Mouse (Mus musculus): ENCODE data around the gene Taf1d. TPM values are rescaled to one million over a fixed set of nuclear protein-coding genes. Genes with fewer than 3 reads are reported as not detected.

Gene Taf1d
- total and polyA plus RNA-seq, 3 experiments: 298 to 860 (median 548) TPM

- Histone ChIP-seq H3K79me2 (ENCODE audit: control insufficient read depth, insufficient read depth, low read length, poor library complexity) (peaks cover 51% of the 10 kb centered on the region), H3K4me3 (ENCODE audit: control insufficient read depth in 1 of 2, insufficient read depth in 1 of 2, low read depth in 2 of 2, low read length in 2 of 2) (peak overlapping the region in 1 of 2 experiments; percentile 2; a peak in 2 of 4 replicates), H3K27ac (ENCODE audit: control insufficient read depth, low read depth, low read length) (peak overlapping the region; percentile 40; the same call in 1 of the 2 replicates), H3K9ac (ENCODE audit: control insufficient read depth, low read depth, low read length, poor library complexity, severe bottlenecking) (peak overlapping the region; percentile 90), H3K36me3 (ENCODE audit: control insufficient read depth in 1 of 2, insufficient read depth in 2 of 2, low read length in 2 of 2) (peaks cover 75% of the 10 kb centered on the region in 2 experiments), H3K4me1 (ENCODE audit: control insufficient read depth in 1 of 2, insufficient read depth in 2 of 2, low read length in 2 of 2) (peaks cover 9 to 21% of the 10 kb centered on the region in 2 experiments), H3K27me3 (ENCODE audit: control insufficient read depth in 1 of 2, insufficient read depth in 2 of 2, low read length in 2 of 2) (no peaks in the 10 kb centered on the region), H3K9me3 (replicated peaks; ENCODE audit: insufficient read depth, low read length) (no peaks in the 10 kb centered on the region)
- TF ChIP-seq UBTF (IDR thresholded peaks at IDR 0.05; ENCODE audit: borderline replicate concordance, insufficient read depth, low read depth, low read length) (no peak), MAFK (IDR thresholded peaks at IDR 0.05; ENCODE audit: borderline replicate concordance, low read depth, low read length) (no peak), MYB (IDR thresholded peaks at IDR 0.05; ENCODE audit: low read depth, low read length) (no peak), ZKSCAN1 (IDR thresholded peaks at IDR 0.05; ENCODE audit: low read depth, low read length) (no peak), HCFC1 (IDR thresholded peaks at IDR 0.05; ENCODE audit: low read depth, low read length) (no peak), POLR2A (IDR thresholded peaks at IDR 0.05; ENCODE audit: control insufficient read depth in 1 of 2, insufficient read depth in 1 of 2, low read depth in 1 of 2, low read length in 2 of 2, poor library complexity in 1 of 2) (no peak), ETS1 (IDR thresholded peaks at IDR 0.05; ENCODE audit: low read depth, low read length) (no peak), MXI1 (IDR thresholded peaks at IDR 0.05; ENCODE audit: low read depth, low read length) (no peak), MYC (IDR thresholded peaks at IDR 0.05; ENCODE audit: low read depth, low read length) (no peak), USF1 (IDR thresholded peaks at IDR 0.05; ENCODE audit: low read depth, low read length) (no peak), POLR2AphosphoS2 (IDR thresholded peaks at IDR 0.05; ENCODE audit: low read length) (no peak), ZC3H11A (IDR thresholded peaks at IDR 0.05; ENCODE audit: low read depth, low read length) (no peak)
- DNase-seq (ENCODE audit: low read depth, low spot score): peak; percentile 54
Observed at GRCm38 (mm10) chr9:15310179-15310578, 4.2 kb downstream of the Taf1d start.

GRCm38 (mm10) chr9:15312054-15312735 lies 6.2 kb downstream of the Taf1d start:
- H3K27ac ChIP-seq (ENCODE audit: control insufficient read depth, low read depth, low read length): peak overlapping the region; percentile 46
- no peaks in the 10 kb centered on the region for H3K9me3 ChIP-seq (replicated peaks; ENCODE audit: insufficient read depth, low read length)
- TF ChIP-seq KAT2A (conservative IDR thresholded peaks at IDR 0.05; ENCODE audit: low read depth, low read length) (no peak), POLR2AphosphoS5 (IDR thresholded peaks at IDR 0.05; ENCODE audit: borderline replicate concordance, low read depth, low read length) (peak; percentile 87; the same call in 1 of the 2 replicates), TAL1 (IDR thresholded peaks at IDR 0.05; ENCODE audit: low read length) (peak; percentile 95), JUND (IDR thresholded peaks at IDR 0.05; ENCODE audit: low read depth, low read length) (no peak), TCF12 (IDR thresholded peaks at IDR 0.05; ENCODE audit: low read depth, low read length) (no peak)
- no peak overlapping the region for H3K4me3 ChIP-seq (ENCODE audit: control insufficient read depth in 1 of 2, insufficient read depth in 1 of 2, low read depth in 2 of 2, low read length in 2 of 2)
- peaks cover 34% of the 10 kb centered on the region for H3K79me2 ChIP-seq (ENCODE audit: control insufficient read depth, insufficient read depth, low read length, poor library complexity)
- no peaks in the 10 kb centered on the region for H3K27me3 ChIP-seq (ENCODE audit: control insufficient read depth in 1 of 2, insufficient read depth in 2 of 2, low read length in 2 of 2)
- 0 out of 2 replicates have a peak overlapping the region, but pooled peaks have one; percentile 16 for H3K9ac ChIP-seq (ENCODE audit: control insufficient read depth, low read depth, low read length, poor library complexity, severe bottlenecking)
- peaks cover 77 to 78% of the 10 kb centered on the region in 2 experiments for H3K36me3 ChIP-seq (ENCODE audit: control insufficient read depth in 1 of 2, insufficient read depth in 2 of 2, low read length in 2 of 2)
- H3K4me1 ChIP-seq (ENCODE audit: control insufficient read depth in 1 of 2, insufficient read depth in 2 of 2, low read length in 2 of 2): peaks cover 9 to 19% of the 10 kb centered on the region in 2 experiments
- DNase-seq (ENCODE audit: low read depth, low spot score): peak; percentile 95

Measured in MEL (cell line).